Mouse (Mus musculus) c-Kit-positive CD71-positive TER-119-negative erythroid progenitor cells, embryonic 14.5 days (primary cell): ENCODE data around the gene Rgs6.

ENCODE experiments used
- DNase-seq: peaks from one replicate; pipeline ENCODE4 v3.0.0-alpha.2; 2013; ENCODE audit warnings: low read depth

The Rgs6 gene

GRCm38 (mm10) chr12:82762046-82762445, 174.0 kb downstream of the Rgs6 start:
- DNase-seq = no peak

- DNase-seq = no peak
Measured at GRCm38 (mm10) chr12:82768726-82769125, 180.6 kb downstream of the Rgs6 start.

DNA sequence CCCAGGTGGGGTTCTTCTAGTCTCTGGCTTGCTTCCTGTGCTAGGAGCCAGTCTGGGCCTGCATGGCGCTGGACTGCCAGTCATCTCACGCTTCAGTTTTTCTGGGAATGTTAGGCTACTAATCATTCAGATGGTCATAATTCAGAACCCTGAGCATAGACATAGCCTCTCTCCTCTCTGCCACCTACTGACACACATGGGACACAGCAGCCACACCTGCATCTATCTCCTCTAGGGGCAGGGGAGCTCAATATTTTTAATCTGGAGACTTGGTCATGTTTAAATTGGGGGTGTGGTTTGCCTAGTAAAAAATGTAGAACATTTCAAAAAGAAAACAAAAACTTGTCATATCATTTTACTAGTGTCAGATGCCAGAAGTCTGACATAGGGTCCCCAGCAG, 184.1 kb downstream of the Rgs6 start:
- DNase-seq = no peak

GRCm38 (mm10) chr12:82774576-82774975, 186.5 kb downstream of the Rgs6 start:
- no peak for DNase-seq

DNA sequence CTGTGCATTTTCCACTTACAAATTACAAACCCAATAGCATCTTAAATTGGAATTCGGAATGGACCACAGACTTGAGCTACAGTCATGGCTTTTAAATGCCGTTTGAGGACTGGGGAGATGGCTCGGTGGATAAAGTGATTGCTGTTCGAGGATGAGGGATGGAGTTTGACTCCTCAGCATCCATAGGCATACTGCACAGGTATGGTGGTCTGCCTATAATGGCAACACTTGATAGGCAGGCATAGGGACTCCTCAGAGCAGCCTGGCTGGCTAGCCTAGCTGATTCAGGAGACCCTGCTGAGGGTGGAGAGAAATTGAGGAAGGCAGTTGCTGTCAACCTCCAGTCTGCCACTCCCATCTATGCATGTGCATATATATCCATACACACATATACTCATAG, 188.6 kb downstream of the Rgs6 start:
- DNase-seq = no peak

GRCm38 (mm10) chr12:82780936-82781335, 192.8 kb downstream of the Rgs6 start:
- no peak for DNase-seq

DNA sequence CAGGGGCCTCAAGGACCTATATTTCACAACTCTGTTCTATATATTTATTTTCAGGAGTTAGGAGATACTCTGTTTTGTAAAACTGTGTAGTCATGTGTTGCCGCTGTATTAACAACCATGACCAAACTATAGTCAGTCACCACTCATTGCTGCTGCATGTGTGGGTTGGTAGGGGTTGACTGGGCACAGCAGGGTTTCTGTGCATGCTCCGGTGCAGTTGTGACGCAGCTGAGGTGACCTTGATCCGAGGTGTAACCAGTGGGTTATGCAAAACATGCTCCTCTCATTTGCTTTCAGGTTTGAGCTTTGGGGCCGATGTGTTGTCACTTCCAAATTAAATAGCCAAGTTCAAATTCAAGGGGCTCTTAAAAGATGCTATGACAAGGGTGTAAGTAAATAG, 193.3 kb downstream of the Rgs6 start:
- DNase-seq = no peak

DNA sequence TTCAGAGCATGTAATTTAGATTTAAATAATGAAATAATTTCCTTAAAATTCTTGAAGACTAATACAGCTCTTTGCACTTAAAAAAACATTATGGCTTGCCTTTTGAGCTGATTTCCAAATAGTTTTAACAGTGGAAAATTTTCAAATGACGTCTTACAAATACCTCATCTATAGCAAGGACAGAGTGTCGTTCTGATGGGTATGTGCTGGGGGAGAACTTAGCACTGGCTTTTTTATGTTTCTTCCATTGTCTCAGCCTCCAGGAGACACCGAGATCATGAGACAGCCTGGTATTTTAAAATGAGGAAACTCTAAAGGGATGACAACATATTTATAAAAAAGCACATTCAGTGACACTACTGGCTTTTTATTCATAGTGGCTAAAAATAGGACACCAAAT, 204.0 kb downstream of the Rgs6 start:
- DNase-seq = no peak

DNA sequence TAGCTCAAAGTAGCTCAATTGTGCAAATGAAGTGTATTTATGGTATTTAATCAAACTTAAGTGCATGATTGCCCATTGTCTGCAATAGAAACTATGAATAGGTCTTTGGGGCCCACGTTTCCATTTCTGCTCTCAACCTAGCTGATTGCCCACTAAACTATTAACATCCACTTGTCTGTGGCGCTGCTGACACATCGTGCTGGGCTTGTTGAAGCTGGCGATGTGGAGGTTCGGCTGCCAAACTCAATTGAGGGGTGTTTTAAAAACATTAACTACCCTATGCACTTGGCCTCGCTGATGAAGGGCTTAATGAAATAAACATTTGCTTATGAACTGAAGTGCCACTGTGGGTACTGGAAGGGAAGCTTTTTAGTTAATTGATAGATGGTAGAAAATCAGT, 211.8 kb downstream of the Rgs6 start:
- no peak for DNase-seq

DNA sequence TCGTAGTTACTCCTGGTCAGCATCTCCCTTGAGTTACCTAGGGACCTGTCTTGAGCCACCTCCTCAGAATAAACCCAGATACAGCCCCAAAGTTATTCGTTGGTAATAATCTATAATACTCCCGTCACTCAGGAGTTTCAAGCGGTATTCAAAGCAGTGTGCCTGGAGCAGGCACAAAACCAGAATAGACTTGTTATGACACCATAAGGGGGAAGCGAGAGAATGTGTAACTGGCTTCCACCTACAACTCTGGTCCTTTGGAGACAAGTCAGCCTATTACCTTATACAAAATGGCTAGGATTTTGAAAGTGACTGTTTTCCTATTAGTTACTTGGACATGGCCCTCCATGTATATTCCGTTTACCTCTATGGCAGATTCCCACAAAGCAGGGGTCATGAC, 213.6 kb downstream of the Rgs6 start:
- DNase-seq = no peak

GRCm38 (mm10) chr12:82802711-82803110, 214.6 kb downstream of the Rgs6 start:
- no peak for DNase-seq

- no peak for DNase-seq
Measured at GRCm38 (mm10) chr12:82805167-82805566, 217.1 kb downstream of the Rgs6 start.

DNA sequence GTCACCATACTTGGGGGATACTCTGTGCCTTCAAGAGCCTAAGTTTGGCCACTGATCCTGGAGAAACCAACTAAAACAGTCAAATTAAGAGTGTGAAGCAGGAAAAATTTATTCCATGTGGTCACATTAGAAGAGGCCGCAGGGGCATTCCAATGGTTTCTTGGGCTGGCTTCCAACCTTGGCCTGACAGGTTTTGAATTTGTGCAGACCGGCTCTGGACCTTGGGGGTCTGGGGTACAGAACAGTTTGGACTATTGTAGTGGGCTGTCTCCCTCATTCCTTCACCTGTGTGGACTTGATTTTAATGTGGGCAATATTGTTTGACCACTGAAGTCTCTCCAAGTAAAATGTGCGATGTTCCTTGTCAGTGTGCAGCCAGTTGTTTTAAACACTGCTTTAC, 222.5 kb downstream of the Rgs6 start:
- no peak for DNase-seq

DNA sequence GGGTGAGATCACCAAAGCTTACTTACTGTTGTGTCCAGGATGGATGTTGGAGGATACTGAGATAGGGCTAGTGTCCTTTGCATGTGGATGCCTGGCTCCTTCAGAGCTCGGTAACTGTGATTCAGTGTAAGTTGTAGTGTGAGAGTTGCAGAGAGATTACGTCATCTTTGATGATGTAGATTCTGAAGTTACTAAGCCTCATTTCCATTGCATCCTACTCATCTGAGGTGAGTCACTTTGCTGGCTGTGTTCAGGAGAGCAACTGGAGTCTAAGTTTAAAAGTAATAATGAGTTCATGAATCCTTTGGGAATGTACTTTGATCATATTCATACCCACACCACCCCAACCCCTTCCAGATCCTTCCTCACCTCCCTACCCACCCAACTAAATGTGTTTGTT, 227.9 kb downstream of the Rgs6 start:
- DNase-seq = no peak

DNA sequence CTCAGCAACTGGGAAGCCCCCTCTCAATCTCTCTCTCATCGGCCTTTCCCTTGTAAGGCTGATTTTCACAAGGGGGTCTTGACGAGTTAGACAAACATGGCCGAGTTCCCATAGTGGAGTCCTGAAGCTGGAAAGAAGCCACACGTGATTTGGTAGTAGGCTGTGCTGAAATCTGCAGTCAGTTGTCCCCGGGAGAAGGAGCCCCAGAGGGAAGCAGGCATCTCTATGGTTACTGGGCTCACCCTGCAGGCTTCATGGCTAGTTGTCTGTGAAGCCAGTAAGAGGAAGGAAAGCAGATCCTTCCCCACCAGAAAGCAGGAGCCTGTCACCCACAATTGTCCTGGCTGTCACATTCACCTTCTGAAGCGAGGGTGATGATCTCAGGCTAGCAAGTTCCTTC, 231.2 kb downstream of the Rgs6 start:
- DNase-seq = no peak

DNA sequence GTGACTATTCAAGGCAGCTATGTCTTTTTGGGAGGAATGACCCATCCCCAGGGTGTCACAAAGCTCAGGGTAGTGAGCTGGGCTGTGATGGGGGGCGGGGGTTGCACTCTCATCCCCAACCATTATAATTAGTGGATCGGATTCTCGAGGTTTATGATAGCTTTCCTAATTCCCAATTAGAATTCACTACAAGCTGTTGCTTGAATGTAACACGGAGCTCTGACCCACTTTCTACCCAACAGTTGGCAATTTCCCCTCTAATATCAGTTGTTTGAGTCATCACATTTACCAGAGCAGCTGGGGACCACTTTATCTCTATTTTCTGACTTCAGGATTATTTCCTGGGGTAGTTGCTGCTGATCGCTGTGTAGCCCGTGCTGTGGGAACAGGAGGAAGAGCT, 231.9 kb downstream of the Rgs6 start:
- no peak for DNase-seq

DNA sequence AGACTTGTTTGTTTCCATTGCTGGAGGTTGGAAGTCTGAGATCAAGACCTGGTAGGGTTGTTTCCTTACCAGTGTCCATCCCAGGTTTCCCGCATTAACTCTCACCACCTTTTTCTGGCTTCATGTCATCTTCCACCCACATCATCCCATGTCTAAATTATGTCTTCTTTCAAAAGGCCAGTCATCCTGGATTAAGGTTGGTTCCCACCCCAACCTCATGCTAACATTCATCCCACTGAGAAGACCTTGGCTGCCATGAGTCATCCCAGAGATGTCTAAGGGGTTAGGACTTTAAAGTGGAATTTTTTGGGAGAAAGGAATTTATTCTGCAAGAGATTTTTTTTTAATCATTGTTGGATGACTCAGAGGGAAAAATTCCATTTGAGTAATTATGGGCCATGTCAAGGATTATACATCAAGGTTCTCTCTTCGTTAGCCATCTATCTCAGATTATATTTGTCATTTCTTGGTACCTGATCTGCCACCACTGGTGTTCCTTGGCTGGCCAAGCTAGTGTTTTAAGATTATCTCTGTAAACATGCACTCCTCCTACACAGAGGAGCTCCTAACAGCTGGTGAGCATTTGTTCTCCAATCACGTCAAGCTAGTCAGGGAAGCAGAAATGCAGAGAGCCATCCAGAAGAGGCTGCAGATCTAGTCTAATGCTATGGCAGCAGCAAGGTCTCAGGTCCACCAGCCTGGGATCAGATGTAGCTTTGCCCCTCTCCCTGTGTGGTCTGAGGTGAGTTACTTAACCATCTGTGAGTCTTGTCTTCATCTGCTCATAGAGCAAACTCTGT, 234.9 kb downstream of the Rgs6 start:
- DNase-seq = no peak

DNA sequence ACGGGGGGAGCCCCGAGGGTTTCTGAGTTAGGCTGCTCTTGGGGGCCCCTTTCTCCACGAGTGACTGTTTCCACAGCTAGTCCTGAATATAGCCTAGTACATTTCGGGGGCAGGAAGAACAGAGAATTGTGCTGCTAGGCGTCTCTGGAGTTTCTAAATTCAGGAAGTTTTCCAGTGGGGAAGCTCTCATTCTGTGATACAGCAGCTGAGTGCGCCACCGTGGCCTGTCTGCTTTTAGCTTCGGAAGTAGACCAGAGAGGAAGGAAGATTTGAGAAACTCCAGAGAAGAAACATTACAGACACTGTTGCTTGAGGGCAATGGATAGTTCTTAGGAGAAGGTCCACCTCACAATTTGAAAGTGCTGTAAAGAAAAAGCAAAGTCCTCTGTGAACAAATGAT, 242.2 kb downstream of the Rgs6 start:
- DNase-seq = no peak

- no peak for DNase-seq
Measured at GRCm38 (mm10) chr12:82838544-82838943, 250.5 kb downstream of the Rgs6 start.

GRCm38 (mm10) chr12:82841566-82841965, 253.5 kb downstream of the Rgs6 start:
- no peak for DNase-seq

GRCm38 (mm10) chr12:82848304-82848872, 260.3 kb downstream of the Rgs6 start:
- no peak for DNase-seq

DNA sequence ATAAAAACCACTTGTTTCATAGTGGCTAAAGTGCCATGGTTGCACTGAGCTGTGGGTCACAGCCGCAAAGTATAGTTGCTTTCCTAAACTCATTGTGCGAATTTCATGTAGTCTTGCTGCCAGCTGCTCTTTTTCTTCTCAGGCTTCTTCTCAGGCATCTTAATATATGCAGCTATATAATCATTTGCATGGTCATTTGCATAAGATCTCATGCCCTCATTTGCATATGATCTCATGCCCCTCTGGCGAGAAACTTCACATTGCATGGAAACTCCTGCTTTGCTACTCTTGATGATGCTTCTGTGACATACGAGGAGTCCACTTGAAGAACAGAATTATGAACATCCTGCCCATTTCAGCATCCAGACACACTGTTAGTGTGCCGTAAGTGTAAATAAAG, 266.8 kb downstream of the Rgs6 start:
- DNase-seq = no peak

- no peak for DNase-seq
Measured at GRCm38 (mm10) chr12:82855333-82856107, 267.4 kb downstream of the Rgs6 start.
